Mouse (Mus musculus) CD8-positive naive resting alpha-beta T cell, adult 2 months (primary cell): ENCODE results near the gene Trpv1.
A peak's percentile ranks its signal among the peaks of the same experiment; 100 is the strongest.

ENCODE experiments used
- DNase-seq, 2 experiments: peaks; one replicate each; pipeline ENCODE4 v3.0.0; 2022; ENCODE audit warnings: low read depth in 2 of 2, low spot score in 2 of 2

Gene Trpv1

DNA sequence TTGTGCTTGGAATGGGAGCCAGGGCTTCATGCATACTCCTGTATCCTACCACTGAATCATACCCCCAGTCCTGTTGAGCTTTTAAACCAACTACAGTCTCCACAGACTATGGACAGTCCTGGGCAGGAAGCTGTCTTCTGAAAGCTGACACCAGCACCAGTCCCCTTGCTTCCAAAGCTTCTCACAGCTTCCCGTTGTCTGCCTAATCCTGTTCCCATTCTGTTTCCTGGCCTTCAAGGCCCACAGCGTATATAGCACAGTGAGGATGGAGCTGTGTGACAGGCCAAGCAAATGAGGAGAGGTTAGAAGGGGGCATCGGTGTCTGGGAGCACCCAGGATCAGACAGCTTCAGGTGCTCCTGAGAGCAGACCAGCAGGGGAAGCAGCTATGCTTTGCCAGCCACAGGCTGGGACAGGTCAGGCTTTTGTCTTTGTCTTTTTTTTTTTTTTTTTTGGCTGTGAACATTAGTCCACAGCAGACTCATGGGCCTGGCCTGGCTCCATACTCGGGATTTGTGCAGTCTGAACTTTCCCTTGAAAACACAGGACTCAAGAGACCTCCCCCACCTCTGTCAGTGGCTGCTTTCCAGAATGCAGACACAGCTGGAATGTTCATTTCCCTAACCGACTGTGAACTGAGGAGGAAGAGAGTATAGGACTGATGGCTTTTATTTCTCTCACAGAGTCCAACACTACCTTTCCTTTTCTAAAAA is 2.1 kb downstream of the Trpv1 start:
- DNase-seq: no peak

GRCm38 (mm10) chr11:73236731-73237130 is 2.6 kb downstream of the Trpv1 start:
- no peak for DNase-seq

DNA sequence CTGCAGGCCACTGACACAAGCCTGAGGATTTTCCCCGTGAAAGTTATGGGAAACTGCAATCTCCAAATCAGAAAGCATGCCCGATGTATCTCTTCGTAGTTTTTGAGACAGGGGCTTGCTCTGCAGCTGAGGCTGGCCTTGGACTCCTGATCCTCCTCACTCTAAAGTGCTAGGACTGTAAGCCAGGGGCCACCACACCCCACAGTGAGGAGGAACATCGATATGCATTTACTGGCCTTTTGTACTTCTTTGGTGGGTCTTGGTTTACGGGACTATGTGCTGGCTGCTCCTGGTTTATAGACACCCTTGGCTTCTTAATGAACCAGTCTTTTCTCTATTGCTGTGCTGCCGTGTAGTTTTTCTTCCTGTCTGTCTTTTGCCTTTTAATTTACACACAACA is 8.1 kb downstream of the Trpv1 start:
- DNase-seq: no peak

DNA sequence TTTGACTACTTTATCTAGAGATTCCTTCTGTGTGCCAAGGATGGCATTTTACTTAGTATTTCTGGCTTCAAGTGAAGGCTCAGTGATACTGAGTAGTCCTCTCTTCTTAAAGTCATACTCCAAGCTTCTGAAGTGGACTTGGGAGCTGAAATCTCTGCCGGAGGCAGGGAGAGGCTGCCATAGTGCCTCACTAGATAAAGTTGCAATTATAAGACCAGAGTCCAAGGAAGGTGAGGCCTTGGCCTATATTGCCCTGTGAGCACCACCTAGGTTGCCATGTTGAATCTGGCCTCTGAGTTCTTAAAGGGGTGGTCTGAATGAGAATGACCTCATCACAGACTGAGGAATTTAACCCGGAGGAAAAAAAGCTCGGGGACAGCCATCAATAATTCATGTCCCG is 8.7 kb downstream of the Trpv1 start:
- DNase-seq: no peak

DNA sequence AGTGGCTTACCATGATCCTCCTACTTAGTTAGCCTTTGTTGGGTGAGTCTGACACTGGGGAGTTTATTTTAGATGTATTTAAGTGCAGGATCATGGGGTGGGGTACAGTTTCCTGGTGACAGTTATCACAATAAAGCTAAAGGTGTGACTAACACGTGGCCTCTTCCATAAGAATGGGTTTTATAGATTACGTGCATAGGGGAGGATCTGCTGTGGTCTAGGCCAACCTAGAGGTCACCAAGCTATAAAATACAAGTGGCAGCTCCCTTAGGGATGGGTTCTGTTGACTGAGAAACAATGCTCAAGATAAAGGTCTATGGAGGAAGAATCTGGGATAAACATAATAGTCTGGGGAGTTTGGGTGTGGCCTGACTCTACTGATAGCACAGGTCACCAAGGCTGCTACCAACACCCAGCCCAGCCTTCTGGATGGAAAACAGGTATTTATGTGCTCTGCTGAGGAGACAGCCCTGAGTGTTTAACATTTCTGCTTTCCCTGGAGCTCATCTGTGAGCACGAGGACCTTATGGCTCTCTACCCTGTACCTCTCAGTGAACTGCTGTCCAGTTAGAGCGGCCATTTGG is 23.4 kb downstream of the Trpv1 start:
- no peak for DNase-seq

- no peak for DNase-seq
Measured at GRCm38 (mm10) chr11:73258664-73259063, 24.6 kb downstream of the Trpv1 start.

DNA sequence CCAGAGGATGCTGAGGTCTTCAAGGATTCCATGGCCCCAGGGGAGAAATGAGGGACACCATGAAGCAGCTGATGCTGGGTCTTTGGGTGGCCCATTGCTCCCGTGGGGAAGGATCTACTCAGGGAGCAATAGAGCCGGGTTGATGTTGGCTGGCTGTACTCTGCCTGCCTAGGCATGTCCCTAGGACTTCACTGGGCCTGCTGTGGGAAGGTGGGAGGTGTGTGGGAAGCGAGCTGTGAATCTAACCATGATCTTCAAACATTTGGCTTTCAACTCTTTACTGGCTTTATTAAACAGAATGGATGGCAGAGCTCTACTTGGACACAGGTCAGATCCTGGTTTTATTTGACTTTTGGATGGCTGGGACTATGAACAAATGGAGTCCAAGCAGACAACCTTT is 26.4 kb downstream of the Trpv1 start:
- DNase-seq: no peak

DNA sequence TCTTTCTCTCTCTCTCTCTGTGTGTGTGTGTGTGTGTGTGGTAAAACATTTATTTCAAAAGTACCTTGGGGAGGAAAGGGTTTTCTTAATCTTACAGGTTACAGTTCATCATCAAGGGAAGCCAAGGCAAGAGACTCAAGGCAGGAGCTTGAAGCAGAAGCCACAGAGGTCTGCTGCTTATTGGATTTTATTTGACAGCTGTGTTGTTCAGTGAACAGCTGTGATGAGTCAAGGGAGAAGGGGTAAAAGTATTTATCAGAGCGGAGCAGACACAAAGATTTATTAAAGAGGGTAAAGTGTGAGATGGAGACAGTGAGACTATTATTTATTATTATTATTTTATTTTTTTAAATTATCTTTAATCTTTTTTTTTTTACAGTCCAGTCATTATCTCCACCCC is 27.3 kb downstream of the Trpv1 start:
- no peak for DNase-seq

- DNase-seq: no peak
Measured at GRCm38 (mm10) chr11:73267267-73267666, 33.2 kb downstream of the Trpv1 start, which contains the start of gene Trpv3. Gene Trpv3 (plus strand): TSS chr11:73267388.

- DNase-seq: no peak
Measured at GRCm38 (mm10) chr11:73274821-73275220, 40.7 kb downstream of the Trpv1 start.

DNA sequence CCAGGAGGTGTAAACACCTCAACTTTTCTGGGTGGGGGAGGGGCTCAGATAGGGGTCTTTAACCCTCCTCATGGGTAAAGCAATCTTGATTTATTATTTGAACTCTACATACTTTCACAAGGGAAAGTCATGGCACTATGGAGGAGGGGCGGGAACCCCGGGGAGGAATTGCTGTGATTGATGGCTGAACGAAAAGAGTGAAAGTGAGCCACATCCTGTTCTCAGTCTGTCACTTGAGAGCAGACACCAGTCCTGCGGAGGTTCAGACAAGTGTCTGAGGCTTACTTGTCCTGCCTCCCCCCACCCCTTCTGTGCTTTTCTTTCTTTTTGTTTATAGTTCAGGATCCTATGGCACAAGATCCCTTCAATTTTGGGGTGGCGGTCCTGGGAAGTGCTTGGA is 46.6 kb downstream of the Trpv1 start:
- no peak for DNase-seq

- DNase-seq: peak; percentile 15 to 34
Measured at GRCm38 (mm10) chr11:73281528-73282027, 47.5 kb downstream of the Trpv1 start.

GRCm38 (mm10) chr11:73283369-73283768 is 49.3 kb downstream of the Trpv1 start:
- DNase-seq: no peak

GRCm38 (mm10) chr11:73283926-73284325 is 49.8 kb downstream of the Trpv1 start:
- DNase-seq: no peak

- no peak for DNase-seq
Measured at GRCm38 (mm10) chr11:73284351-73284750, 50.3 kb downstream of the Trpv1 start.

- DNase-seq: no peak
Measured at GRCm38 (mm10) chr11:73289621-73290020, 55.5 kb downstream of the Trpv1 start.

- DNase-seq: no peak
Measured at GRCm38 (mm10) chr11:73303123-73303522, 69.0 kb downstream of the Trpv1 start.
